ENCODE assay signal across 9 mouse cellular contexts in genomic region chr14:74709054-74709453, GRCm38 (mm10). TPM values are rescaled to one million over a fixed set of nuclear protein-coding genes. Genes with fewer than 3 reads are reported as not detected.
DNase-seq lines count a peak whose midpoint lies in the region; ATAC-seq and TF ChIP-seq lines count a peak whose summit lies in the region.
"Had no signal": no experiment of that assay in that cellular context is flagged by ENCODE, and none has a peak within 500 bp of the region (broad histone marks: within the 10 kb centered on the region; RNA-seq: fewer than 3 reads in every experiment).

No protein-coding gene starts in this region.

- 30% methylated on average over 3 of the region's 3 CpGs for WGBS in intestine, embryonic 14.5 days
- 24% methylated on average over 3 of the region's 3 CpGs for WGBS in intestine, embryonic 16.5 days
- 25% methylated on average over 3 of the region's 3 CpGs for WGBS in embryonic facial prominence, embryonic 14.5 days
- 29% methylated on average over 3 of the region's 3 CpGs for WGBS in cerebellum, adult 2 months

- no peak for ATAC-seq in intestine, embryonic 14.5 days (replicated peaks; ENCODE audit: low FRiP score, low TSS enrichment, low read depth)
- no peak for ATAC-seq in intestine, embryonic 16.5 days
- ATAC-seq in embryonic facial prominence, embryonic 14.5 days (ENCODE audit: low read depth): no peak

- intact Hi-C loops in left cerebral cortex, postnatal 4 days (cut with DNase I): no loop called here

- H3K4me1 ChIP-seq in intestine, embryonic 14.5 days (replicated peaks; ENCODE audit: control insufficient read depth, insufficient read depth, low read length): no peaks in the 10 kb centered on the region
- H3K4me1 ChIP-seq in intestine, embryonic 16.5 days (ENCODE audit: control insufficient read depth, insufficient read depth, low read length): no peaks in the 10 kb centered on the region
- H3K4me1 ChIP-seq in embryonic facial prominence, embryonic 14.5 days (ENCODE audit: control insufficient read depth, insufficient read depth, low read length): no peaks in the 10 kb centered on the region
- no peaks in the 10 kb centered on the region for H3K4me1 ChIP-seq in cerebellum, adult 2 months (ENCODE audit: control insufficient read depth, insufficient read depth, low read length)
- H3K4me1 ChIP-seq: embryonic facial prominence, embryonic 15.5 days had no signal

- H3K27ac ChIP-seq in intestine, embryonic 14.5 days (ENCODE audit: low read depth): no peak overlapping the region
- H3K27ac ChIP-seq in intestine, embryonic 16.5 days (ENCODE audit: low read length): no peak overlapping the region
- no peak overlapping the region for H3K27ac ChIP-seq in embryonic facial prominence, embryonic 14.5 days (replicated peaks; ENCODE audit: low read depth, low read length)
- H3K27ac ChIP-seq in cerebellum, adult 2 months (ENCODE audit: insufficient read depth, low read length): no peak overlapping the region
- H3K27ac ChIP-seq: embryonic facial prominence, embryonic 15.5 days had no signal

- no peaks in the 10 kb centered on the region for H3K9me3 ChIP-seq in intestine, embryonic 14.5 days (ENCODE audit: control insufficient read depth, low read length)
- no peaks in the 10 kb centered on the region for H3K9me3 ChIP-seq in intestine, embryonic 16.5 days (ENCODE audit: control insufficient read depth, low read length)
- no peaks in the 10 kb centered on the region for H3K9me3 ChIP-seq in embryonic facial prominence, embryonic 14.5 days (ENCODE audit: control insufficient read depth, low read length)
- H3K9me3 ChIP-seq: embryonic facial prominence, embryonic 15.5 days had no signal

- peak; percentile 51 for DNase-seq in intestine, embryonic 14.5 days (ENCODE audit: low spot score)
- DNase-seq in A20 (ENCODE audit: low read depth, low spot score): peak; percentile 72
- DNase-seq in NIH3T3 (ENCODE audit: low read depth): peak; percentile 74
- peak; percentile 59 for DNase-seq in embryonic facial prominence, embryonic 14.5 days (ENCODE audit: low spot score)
- DNase-seq in left cerebral cortex, postnatal 4 days: peak; percentile 8
- DNase-seq in skeletal muscle tissue, adult 2 months (ENCODE audit: low read depth, low spot score): peak; percentile 8
- DNase-seq in cerebellum, adult 2 months: no peak

- H3K4me2 ChIP-seq in intestine, embryonic 14.5 days (ENCODE audit: low read length): no peak overlapping the region
- no peak overlapping the region for H3K4me2 ChIP-seq in intestine, embryonic 16.5 days (ENCODE audit: low read depth, low read length)
- no peak overlapping the region for H3K4me2 ChIP-seq in embryonic facial prominence, embryonic 14.5 days (ENCODE audit: low read depth, low read length)
- H3K4me2 ChIP-seq: embryonic facial prominence, embryonic 15.5 days had no signal

- TF ChIP-seq CTCF in cerebellum, adult 2 months (IDR thresholded peaks at IDR 0.05; ENCODE audit: borderline replicate concordance, insufficient read depth, low read depth, low read length): no peak

- no peak overlapping the region for H3K4me3 ChIP-seq in intestine, embryonic 14.5 days (ENCODE audit: low read depth, low read length)
- no peak overlapping the region for H3K4me3 ChIP-seq in intestine, embryonic 16.5 days (ENCODE audit: low read length)
- H3K4me3 ChIP-seq in embryonic facial prominence, embryonic 14.5 days (ENCODE audit: low read depth, low read length): no peak overlapping the region
- no peak overlapping the region for H3K4me3 ChIP-seq in cerebellum, adult 2 months (replicated peaks; ENCODE audit: insufficient read depth, low read depth, low read length)
- H3K4me3 ChIP-seq: embryonic facial prominence, embryonic 15.5 days had no signal

- no peak for TF ChIP-seq POLR2A in cerebellum, adult 2 months (IDR thresholded peaks at IDR 0.05; ENCODE audit: borderline replicate concordance, insufficient read depth, low read length)

- H3K9ac ChIP-seq in intestine, embryonic 14.5 days (ENCODE audit: low read length): no peak overlapping the region
- H3K9ac ChIP-seq in intestine, embryonic 16.5 days (ENCODE audit: low read depth, low read length): no peak overlapping the region
- H3K9ac ChIP-seq in embryonic facial prominence, embryonic 14.5 days (ENCODE audit: low read depth, low read length): no peak overlapping the region
- H3K9ac ChIP-seq: embryonic facial prominence, embryonic 15.5 days had no signal

- H3K27me3 ChIP-seq in intestine, embryonic 14.5 days (replicated peaks; ENCODE audit: control insufficient read depth, insufficient read depth, low read length): no peaks in the 10 kb centered on the region
- H3K27me3 ChIP-seq in intestine, embryonic 16.5 days (replicated peaks; ENCODE audit: control insufficient read depth, insufficient read depth, low read length): no peaks in the 10 kb centered on the region
- H3K27me3 ChIP-seq in embryonic facial prominence, embryonic 14.5 days (replicated peaks; ENCODE audit: control insufficient read depth, insufficient read depth, low read length): no peaks in the 10 kb centered on the region
- no peaks in the 10 kb centered on the region for H3K27me3 ChIP-seq in cerebellum, adult 2 months (ENCODE audit: control insufficient read depth, insufficient read depth, low read length)
- H3K27me3 ChIP-seq: embryonic facial prominence, embryonic 15.5 days had no signal

- H3K36me3 ChIP-seq in intestine, embryonic 14.5 days (ENCODE audit: control insufficient read depth, insufficient read depth, low read length): no peaks in the 10 kb centered on the region
- H3K36me3 ChIP-seq in intestine, embryonic 16.5 days (ENCODE audit: control insufficient read depth, insufficient read depth, low read length): no peaks in the 10 kb centered on the region
- H3K36me3 ChIP-seq in embryonic facial prominence, embryonic 14.5 days (ENCODE audit: control insufficient read depth, insufficient read depth, low read length): no peaks in the 10 kb centered on the region
- H3K36me3 ChIP-seq: embryonic facial prominence, embryonic 15.5 days had no signal

RNA-seq across cellular contexts. Expression of gene Esd, which starts 23.0 kb away (rescaled TPM):
- polyA plus RNA-seq in intestine, embryonic 14.5 days (2014; fragmentation: Nextera tagmentation; extraction: Ambion mirVana): 380 and 386 TPM in 2 replicates
- polyA plus RNA-seq in intestine, embryonic 16.5 days (2015; fragmentation: Nextera tagmentation; extraction: Ambion mirVana): 370 and 377 TPM in 2 replicates
- polyA plus RNA-seq in embryonic facial prominence, embryonic 14.5 days (2014; fragmentation: Nextera tagmentation; extraction: Ambion mirVana): 302 and 330 TPM in 2 replicates
- total RNA-seq in left cerebral cortex, postnatal 4 days (2021): 10 to 100 TPM; 96.8 to 98.7 TPM
- 94.9 and 96.2 TPM in 2 replicates for polyA plus RNA-seq in cerebellum, adult 2 months (2012; rRNA removed)

Comparison
In these comparisons a context has a peak if more than half of its experiments do, and no peak if none do; other contexts are left out.
1. DNase-seq: peak in intestine, embryonic 14.5 days (single experiment), A20 (single experiment), NIH3T3 (single experiment), embryonic facial prominence, embryonic 14.5 days (single experiment), left cerebral cortex, postnatal 4 days (single experiment) and skeletal muscle tissue, adult 2 months (single experiment); none in cerebellum, adult 2 months (0 of 2).